Mouse (Mus musculus): ENCODE measurements around the gene Scaper. TPM values are rescaled to one million over a fixed set of nuclear protein-coding genes. Genes with fewer than 3 reads are reported as not detected.

Scaper gene
- total and polyA plus RNA-seq, 3 experiments: 4.2 to 5.2 (median 4.5) TPM

- peaks cover 27% of the 10 kb centered on the region for H3K79me2 ChIP-seq (replicated peaks; ENCODE audit: control insufficient read depth, extremely low read depth, insufficient read depth, poor library complexity, severe bottlenecking)
- H3K27me3 ChIP-seq (replicated peaks): peaks cover 4% of the 10 kb centered on the region
- TF ChIP-seq IRF4 (IDR thresholded peaks at IDR 0.05; ENCODE audit: low read depth, low read length) (no peak), BHLHE40 (IDR thresholded peaks at IDR 0.05; ENCODE audit: low read depth, low read length) (peak; percentile 80), TCF12 (IDR thresholded peaks at IDR 0.05; ENCODE audit: low read depth, low read length) (0 out of 2 replicates have a peak, but pooled peaks have one; percentile 9), UBTF (IDR thresholded peaks at IDR 0.05; ENCODE audit: low read depth, low read length) (no peak), ZNF384 (IDR thresholded peaks at IDR 0.05; ENCODE audit: low read depth, low read length) (no peak), USF1 (IDR thresholded peaks at IDR 0.05; ENCODE audit: low read depth, low read length) (no peak), NRF1 (IDR thresholded peaks at IDR 0.05; ENCODE audit: low read depth, low read length) (peak; percentile 79), PAX5 (IDR thresholded peaks at IDR 0.05; ENCODE audit: low read length) (no peak), MYC (IDR thresholded peaks at IDR 0.05; ENCODE audit: low read depth, low read length) (peak; percentile 65; the same call in 1 of the 2 replicates), ETS1 (conservative IDR thresholded peaks at IDR 0.05; ENCODE audit: low read depth, low read length) (no peak), TBP (conservative IDR thresholded peaks at IDR 0.05; ENCODE audit: low read depth, low read length) (0 out of 2 replicates have a peak, but pooled peaks have one; percentile 44), MAZ (IDR thresholded peaks at IDR 0.05; ENCODE audit: low read depth, low read length) (no peak), JUND (conservative IDR thresholded peaks at IDR 0.05; ENCODE audit: low read depth, low read length) (no peak), POLR2AphosphoS2 (IDR thresholded peaks at IDR 0.05; ENCODE audit: low read depth, low read length) (no peak), HCFC1 (IDR thresholded peaks at IDR 0.05; ENCODE audit: low read depth, low read length) (peak; percentile 5; the same call in 1 of the 2 replicates), MAFK (IDR thresholded peaks at IDR 0.05; ENCODE audit: insufficient replicate concordance, low read length) (no peak), CHD2 (IDR thresholded peaks at IDR 0.05; ENCODE audit: low read length) (peak; percentile 98), ELF1 (IDR thresholded peaks at IDR 0.05; ENCODE audit: low read depth, low read length) (no peak), USF2 (conservative IDR thresholded peaks at IDR 0.05; ENCODE audit: low read depth, low read length) (no peak), KAT2A (IDR thresholded peaks at IDR 0.05; ENCODE audit: insufficient replicate concordance, low read length) (no peak), MAX (IDR thresholded peaks at IDR 0.05; ENCODE audit: low read length) (peak; percentile 81), NELFE (IDR thresholded peaks at IDR 0.05; ENCODE audit: low read depth, low read length) (peak; percentile 62; the same call in 1 of the 2 replicates), MXI1 (IDR thresholded peaks at IDR 0.05; ENCODE audit: low read depth, low read length) (peak; percentile 90), ZMIZ1 (IDR thresholded peaks at IDR 0.05; ENCODE audit: low read depth, low read length) (0 out of 2 replicates have a peak, but pooled peaks have one; percentile 57), ZKSCAN1 (IDR thresholded peaks at IDR 0.05; ENCODE audit: borderline replicate concordance, low read depth, low read length) (no peak), POLR2A (IDR thresholded peaks at IDR 0.05; ENCODE audit: low read depth, low read length) (peak; percentile 80)
- H3K4me3 ChIP-seq (replicated peaks in 1 of 3; ENCODE audit: low read depth in 2 of 3, low read length in 2 of 3, poor library complexity in 1 of 3): peak within 1 kb of the TSS; percentile 77 to 89 (median 79)
- dilution Hi-C loops (cut with MboI; ENCODE audit: extremely low pct_ligation_motif_present, extremely low pct_unique_long_range_greater_than_20kb, low sequenced_read_pairs): no loop called here
- peaks cover 0 to 13% of the 10 kb centered on the region in 2 experiments for H3K36me3 ChIP-seq (replicated peaks in 1 of 2; ENCODE audit: control insufficient read depth in 1 of 2, insufficient read depth in 1 of 2, low read length in 1 of 2)
- no peaks in the 10 kb centered on the region for H3K9me3 ChIP-seq (replicated peaks; ENCODE audit: low read length)
- peak within 1 kb of the TSS; percentile 85 for H3K27ac ChIP-seq (ENCODE audit: insufficient read depth, low read depth)
- H3K4me1 ChIP-seq (ENCODE audit: control insufficient read depth in 1 of 2, insufficient read depth in 2 of 2): peaks cover 5 to 20% of the 10 kb centered on the region in 2 experiments; a peak in 2 of 4 replicates
- peak within 1 kb of the TSS; percentile 83 for H3K4me2 ChIP-seq (ENCODE audit: insufficient read depth, low read depth, poor library complexity, severe bottlenecking)
- peak; percentile 97 for DNase-seq (ENCODE audit: extremely low read depth)
- H3K9ac ChIP-seq (ENCODE audit: insufficient read depth, low read depth): peak within 1 kb of the TSS; percentile 62
- in situ Hi-C loops (cut with MboI; ENCODE audit: low pct_ligation_motif_present, low pct_unique_long_range_greater_than_20kb, low sequenced_read_pairs): no loop called here
Observed at GRCm38 (mm10) chr9:55512027-55512543, 425.8 kb downstream of the Scaper start, which contains the start of gene Etfa. Gene Etfa (minus strand): TSS chr9:55512243.
